Mouse (Mus musculus): ENCODE results near the gene Manbal. TPM values are rescaled to one million over a fixed set of nuclear protein-coding genes. Genes with fewer than 3 reads are reported as not detected.

Manbal gene
- polyA plus RNA-seq, 1 experiment from 2014 or later: 68.8 TPM

- Histone ChIP-seq H3K27me3 (ENCODE audit: low read depth, poor library complexity, severe bottlenecking) (peaks cover 33% of the 10 kb centered on the region), H3K4me3 (no peak overlapping the region), H3K9me3 (replicated peaks) (no peaks in the 10 kb centered on the region), H3K4me1 (peaks cover 77% of the 10 kb centered on the region), H3K36me3 (peaks cover 4% of the 10 kb centered on the region; the same call in 1 of the 2 replicates), H3K27ac (replicated peaks) (0 out of 2 replicates have a peak overlapping the region, but pooled peaks have one; percentile 98)
- no peak for DNase-seq (ENCODE audit: low spot score)
- 84% methylated on average over 11 of the region's 11 CpGs for WGBS
Measured at GRCm38 (mm10) chr2:157422062-157422655, 54.8 kb downstream of the Manbal start.

- peaks cover 25% of the 10 kb centered on the region for H3K27me3 ChIP-seq (ENCODE audit: low read depth, poor library complexity, severe bottlenecking)
- peak overlapping the region; percentile 88 for H3K4me3 ChIP-seq
- no peaks in the 10 kb centered on the region for H3K9me3 ChIP-seq (replicated peaks)
- H3K27ac ChIP-seq (replicated peaks): peak overlapping the region; percentile 98
- peak; percentile 40 for DNase-seq (ENCODE audit: low spot score)
- 46% methylated on average over 11 of the region's 11 CpGs for WGBS
- H3K36me3 ChIP-seq: peaks cover 13% of the 10 kb centered on the region; the same call in 1 of the 2 replicates
- H3K4me1 ChIP-seq: peaks cover 79% of the 10 kb centered on the region
Measured at GRCm38 (mm10) chr2:157422854-157423705, 55.7 kb downstream of the Manbal start.

- Histone ChIP-seq H3K4me1 (peaks cover 78% of the 10 kb centered on the region), H3K36me3 (peaks cover 19% of the 10 kb centered on the region), H3K27ac (replicated peaks) (peak overlapping the region; percentile 98), H3K9me3 (replicated peaks) (no peaks in the 10 kb centered on the region), H3K27me3 (ENCODE audit: low read depth, poor library complexity, severe bottlenecking) (peaks cover 21% of the 10 kb centered on the region), H3K4me3 (peak overlapping the region; percentile 88)
- WGBS: 11% methylated on average over 18 of the region's 21 CpGs
- DNase-seq (ENCODE audit: low spot score): no peak
Measured at GRCm38 (mm10) chr2:157423706-157424125, 56.3 kb downstream of the Manbal start.

- Histone ChIP-seq H3K4me3 (peak overlapping the region; percentile 88), H3K27ac (replicated peaks) (peak overlapping the region; percentile 98), H3K27me3 (ENCODE audit: low read depth, poor library complexity, severe bottlenecking) (peaks cover 21% of the 10 kb centered on the region), H3K4me1 (peaks cover 72% of the 10 kb centered on the region), H3K36me3 (peaks cover 25% of the 10 kb centered on the region), H3K9me3 (replicated peaks) (no peaks in the 10 kb centered on the region)
- WGBS: 3% methylated on average over 60 of the region's 98 CpGs
- peak; percentile 63 for DNase-seq (ENCODE audit: low spot score)
Measured at GRCm38 (mm10) chr2:157424126-157424903, 56.9 kb downstream of the Manbal start.

GRCm38 (mm10) chr2:157424904-157425642 is 57.7 kb downstream of the Manbal start:
- Histone ChIP-seq H3K27me3 (ENCODE audit: low read depth, poor library complexity, severe bottlenecking) (peaks cover 21% of the 10 kb centered on the region), H3K9me3 (replicated peaks) (no peaks in the 10 kb centered on the region), H3K27ac (replicated peaks) (peak overlapping the region; percentile 98), H3K36me3 (peaks cover 29% of the 10 kb centered on the region), H3K4me1 (peaks cover 72% of the 10 kb centered on the region), H3K4me3 (peak overlapping the region; percentile 88)
- no peak for DNase-seq (ENCODE audit: low spot score)
- WGBS: 72% methylated on average over 16 of the region's 16 CpGs

- 78% methylated on average over 6 of the region's 6 CpGs for WGBS
- DNase-seq (ENCODE audit: low spot score): no peak
Measured at GRCm38 (mm10) chr2:157425643-157425988, 58.2 kb downstream of the Manbal start.

GRCm38 (mm10) chr2:157426171-157426570 is 58.8 kb downstream of the Manbal start:
- H3K27ac ChIP-seq (replicated peaks): no peak overlapping the region
- H3K27me3 ChIP-seq (ENCODE audit: low read depth, poor library complexity, severe bottlenecking): peaks cover 21% of the 10 kb centered on the region
- no peaks in the 10 kb centered on the region for H3K9me3 ChIP-seq (replicated peaks)
- peaks cover 72% of the 10 kb centered on the region for H3K4me1 ChIP-seq
- H3K4me3 ChIP-seq: no peak overlapping the region
- peaks cover 39% of the 10 kb centered on the region for H3K36me3 ChIP-seq
- WGBS: 78% methylated on average over 6 of the region's 6 CpGs
- no peak for DNase-seq (ENCODE audit: low spot score)

More at GRCm38 (mm10) chr2:157425643-157425988, 58.2 kb downstream of the Manbal start:
- H3K36me3 ChIP-seq: peaks cover 34% of the 10 kb centered on the region
- peaks cover 21% of the 10 kb centered on the region for H3K27me3 ChIP-seq (ENCODE audit: low read depth, poor library complexity, severe bottlenecking)
- no peak overlapping the region for H3K27ac ChIP-seq (replicated peaks)
- peak overlapping the region; percentile 88; the same call in 1 of the 2 replicates for H3K4me3 ChIP-seq
- peaks cover 68% of the 10 kb centered on the region for H3K4me1 ChIP-seq
- H3K9me3 ChIP-seq (replicated peaks): no peaks in the 10 kb centered on the region

GRCm38 (mm10) chr2:157427164-157427563 is 59.8 kb downstream of the Manbal start:
- Histone ChIP-seq H3K27ac (replicated peaks) (peak overlapping the region; percentile 52; the same call in 1 of the 2 replicates), H3K27me3 (ENCODE audit: low read depth, poor library complexity, severe bottlenecking) (peaks cover 14% of the 10 kb centered on the region), H3K4me1 (peaks cover 82% of the 10 kb centered on the region), H3K36me3 (peaks cover 49% of the 10 kb centered on the region), H3K4me3 (no peak overlapping the region), H3K9me3 (replicated peaks) (no peaks in the 10 kb centered on the region)
- WGBS: 91% methylated on average over 5 of the region's 5 CpGs
- no peak for DNase-seq (ENCODE audit: low spot score)

- H3K4me3 ChIP-seq: no peak overlapping the region
- H3K27me3 ChIP-seq (ENCODE audit: low read depth, poor library complexity, severe bottlenecking): peaks cover 2% of the 10 kb centered on the region; the same call in 1 of the 2 replicates
- peaks cover 83% of the 10 kb centered on the region for H3K4me1 ChIP-seq
- WGBS: 90% methylated on average over 13 of the region's 13 CpGs
- 0 out of 2 replicates have a peak overlapping the region, but pooled peaks have one; percentile 6 for H3K27ac ChIP-seq (replicated peaks)
- H3K9me3 ChIP-seq (replicated peaks): no peaks in the 10 kb centered on the region
- no peak for DNase-seq (ENCODE audit: low spot score)
- peaks cover 62% of the 10 kb centered on the region for H3K36me3 ChIP-seq
Measured at GRCm38 (mm10) chr2:157428351-157429139, 61.2 kb downstream of the Manbal start.

GRCm38 (mm10) chr2:157429735-157430134 is 62.3 kb downstream of the Manbal start:
- H3K36me3 ChIP-seq: peaks cover 72% of the 10 kb centered on the region
- H3K27ac ChIP-seq (replicated peaks): 0 out of 2 replicates have a peak overlapping the region, but pooled peaks have one; percentile 39

GRCm38 (mm10) chr2:157430667-157431429 is 63.5 kb downstream of the Manbal start:
- WGBS: 82% methylated on average over 4 of the region's 4 CpGs
- no peak overlapping the region for H3K4me3 ChIP-seq
- no peak for DNase-seq (ENCODE audit: low spot score)
- peaks cover 76% of the 10 kb centered on the region for H3K4me1 ChIP-seq
- H3K36me3 ChIP-seq: peaks cover 75% of the 10 kb centered on the region
- no peaks in the 10 kb centered on the region for H3K9me3 ChIP-seq (replicated peaks)
- no peak overlapping the region for H3K27ac ChIP-seq (replicated peaks)
- no peaks in the 10 kb centered on the region for H3K27me3 ChIP-seq (ENCODE audit: low read depth, poor library complexity, severe bottlenecking)

More at GRCm38 (mm10) chr2:157429735-157430134, 62.3 kb downstream of the Manbal start:
- WGBS: 91% methylated on average over 7 of the region's 7 CpGs
- H3K9me3 ChIP-seq (replicated peaks): no peaks in the 10 kb centered on the region
- no peaks in the 10 kb centered on the region for H3K27me3 ChIP-seq (ENCODE audit: low read depth, poor library complexity, severe bottlenecking)
- no peak for DNase-seq (ENCODE audit: low spot score)
- H3K4me3 ChIP-seq: no peak overlapping the region
- peaks cover 85% of the 10 kb centered on the region for H3K4me1 ChIP-seq

Data from midbrain, embryonic 10.5 days (tissue).